21 mouse cellular contexts compared by ENCODE assay signal in genomic region chr10:84885341-84885884, GRCm38 (mm10). TPM values are rescaled to one million over a fixed set of nuclear protein-coding genes. Genes with fewer than 3 reads are reported as not detected.
DNase-seq lines count a peak whose midpoint lies in the region; ATAC-seq and TF ChIP-seq lines count a peak whose summit lies in the region.
"Had no signal": no experiment of that assay in that cellular context is flagged by ENCODE, and none has a peak within 500 bp of the region (broad histone marks: within the 10 kb centered on the region; RNA-seq: fewer than 3 reads in every experiment).

No protein-coding gene starts in this region.

- no peaks in the 10 kb centered on the region for H3K27me3 ChIP-seq in kidney, embryonic 16.5 days (ENCODE audit: insufficient read depth, low read length)
- H3K27me3 ChIP-seq in intestine, postnatal 0 days (replicated peaks; ENCODE audit: control insufficient read depth, insufficient read depth, low read length), result no peaks in the 10 kb centered on the region
- H3K27me3 ChIP-seq in myocyte (ENCODE audit: control insufficient read depth, insufficient read depth, insufficient read length), result no peaks in the 10 kb centered on the region
- H3K27me3 ChIP-seq: embryonic facial prominence, embryonic 15.5 days; Patski had no signal

- peak; percentile 66 for DNase-seq in gastrocnemius, adult 18-20 months (ENCODE audit: low spot score)
- no peak for DNase-seq in gastrocnemius, postnatal 4 days (ENCODE audit: low spot score in 2 of 2)
- no peak for DNase-seq in kidney, adult 11 months
- DNase-seq in adrenal gland, adult 2 months, result no peak
- DNase-seq: adrenal gland, postnatal 10 days; cerebellum, postnatal 25 days; forebrain, postnatal 0 days; lung, adult 2 months; retina, postnatal 1 day; right cerebral cortex, postnatal 4 days; thymus, postnatal 14 days had no signal

- no peak overlapping the region for H3ac ChIP-seq in myocyte (ENCODE audit: control insufficient read depth, insufficient read length)

- H3K27ac ChIP-seq in kidney, embryonic 16.5 days (ENCODE audit: low read length), result peak overlapping the region; percentile 85
- no peak overlapping the region for H3K27ac ChIP-seq in intestine, postnatal 0 days (ENCODE audit: low read depth, low read length)
- H3K27ac ChIP-seq: embryonic facial prominence, embryonic 15.5 days; left cerebral cortex, adult 2 months; midbrain, embryonic 10.5 days had no signal

- TF ChIP-seq CTCF in intestine, postnatal 0 days (IDR thresholded peaks at IDR 0.05; ENCODE audit: low read depth), result no peak

- WGBS in kidney, embryonic 16.5 days, result 40% methylated on average over 5 of the region's 5 CpGs
- WGBS in intestine, postnatal 0 days, result 49% methylated on average over 5 of the region's 5 CpGs

- no peaks in the 10 kb centered on the region for H3K79me2 ChIP-seq in myocyte (ENCODE audit: control insufficient read depth, insufficient read depth)

- H3K9me3 ChIP-seq in kidney, embryonic 16.5 days (ENCODE audit: low read length), result no peaks in the 10 kb centered on the region
- H3K9me3 ChIP-seq in intestine, postnatal 0 days (ENCODE audit: control insufficient read depth), result no peaks in the 10 kb centered on the region
- H3K9me3 ChIP-seq: embryonic facial prominence, embryonic 15.5 days; midbrain, embryonic 10.5 days had no signal

- peak overlapping the region; percentile 46 for H3K4me2 ChIP-seq in kidney, embryonic 16.5 days (replicated peaks; ENCODE audit: low read depth, low read length)
- peak overlapping the region; percentile 63; the same call in 1 of the 2 replicates for H3K4me2 ChIP-seq in intestine, postnatal 0 days (replicated peaks; ENCODE audit: low read depth)
- H3K4me2 ChIP-seq in myocyte (ENCODE audit: low read depth), result peak overlapping the region; percentile 77
- H3K4me2 ChIP-seq: embryonic facial prominence, embryonic 15.5 days; heart, embryonic 11.5 days had no signal

- no peak for TF ChIP-seq POLR2A in myocyte (IDR thresholded peaks at IDR 0.05; ENCODE audit: insufficient read length, low read depth)

- H3K9ac ChIP-seq in kidney, embryonic 16.5 days (replicated peaks; ENCODE audit: low read length), result 0 out of 2 replicates have a peak overlapping the region, but pooled peaks have one; percentile 7
- H3K9ac ChIP-seq in intestine, postnatal 0 days (ENCODE audit: low read depth, low read length), result no peak overlapping the region
- H3K9ac ChIP-seq: embryonic facial prominence, embryonic 15.5 days; forebrain, postnatal 0 days had no signal

- no peaks in the 10 kb centered on the region for H3K36me3 ChIP-seq in kidney, embryonic 16.5 days (ENCODE audit: insufficient read depth, low read length)
- no peaks in the 10 kb centered on the region for H3K36me3 ChIP-seq in intestine, postnatal 0 days (ENCODE audit: control insufficient read depth, insufficient read depth)
- no peaks in the 10 kb centered on the region for H3K36me3 ChIP-seq in myocyte (ENCODE audit: control insufficient read depth, insufficient read depth)
- H3K36me3 ChIP-seq: embryonic facial prominence, embryonic 15.5 days had no signal

- no peak overlapping the region for H3K4me3 ChIP-seq in kidney, embryonic 16.5 days (ENCODE audit: low read length)
- H3K4me3 ChIP-seq in intestine, postnatal 0 days (ENCODE audit: low read depth, low read length), result no peak overlapping the region
- H3K4me3 ChIP-seq in myocyte, result no peak overlapping the region
- H3K4me3 ChIP-seq: embryonic facial prominence, embryonic 15.5 days; left cerebral cortex, adult 2 months; midbrain, embryonic 10.5 days had no signal

- ATAC-seq in kidney, embryonic 16.5 days (ENCODE audit: low FRiP score, low TSS enrichment), result no peak
- ATAC-seq in intestine, postnatal 0 days, result no peak
- no peak for ATAC-seq in monocyte, adult 5-6 weeks (replicated peaks; ENCODE audit: insufficient number of reproducible peaks, low FRiP score, low TSS enrichment, poor library complexity, severe bottlenecking)
- ATAC-seq: CD4-positive, CD25-positive, alpha-beta regulatory T cell, adult 4 months; forebrain, postnatal 0 days had no signal

- H3K4me1 ChIP-seq in kidney, embryonic 16.5 days (ENCODE audit: insufficient read depth, low read length), result peaks cover 19% of the 10 kb centered on the region
- H3K4me1 ChIP-seq in intestine, postnatal 0 days (replicated peaks; ENCODE audit: control insufficient read depth, insufficient read depth, low read length), result peaks cover 6% of the 10 kb centered on the region; the same call in 1 of the 2 replicates
- H3K4me1 ChIP-seq: embryonic facial prominence, embryonic 15.5 days had no signal

TF ChIP-seq in myocyte, 11 proteins besides CTCF, POLR2A, EP300 and RAD21:
- TF ChIP-seq SRF (IDR thresholded peaks at IDR 0.05; ENCODE audit: control insufficient read depth, insufficient read length, low read depth) (no peak), MYOG (IDR thresholded peaks at IDR 0.05; ENCODE audit: control insufficient read depth in 1 of 3, insufficient read depth in 1 of 3, insufficient read length in 2 of 3, low read depth in 2 of 3) (peak in 1 of 3 experiments; percentile 93), E2F4 (IDR thresholded peaks at IDR 0.05; ENCODE audit: insufficient read depth) (no peak), MYOD1 (IDR thresholded peaks at IDR 0.05; ENCODE audit: control insufficient read depth in 1 of 3, insufficient read length in 2 of 3, low read depth in 2 of 3) (peak; percentile 97 to 99 (median 98)), REST (IDR thresholded peaks at IDR 0.05; ENCODE audit: insufficient read depth, insufficient read length) (no peak), TCF3 (IDR thresholded peaks at IDR 0.05; ENCODE audit: insufficient read length, low read depth) (peak; percentile 88), USF1 (IDR thresholded peaks at IDR 0.05; ENCODE audit: low read depth) (no peak), MAX (IDR thresholded peaks at IDR 0.05; ENCODE audit: low read depth) (no peak), POLR2AphosphoS2 (IDR thresholded peaks at IDR 0.05; ENCODE audit: insufficient read length, low read depth) (no peak), CEBPB (IDR thresholded peaks at IDR 0.05; ENCODE audit: insufficient read depth, poor library complexity, severe bottlenecking) (no peak), TCF12 (IDR thresholded peaks at IDR 0.05; ENCODE audit: insufficient read depth, poor library complexity, severe bottlenecking) (peak; percentile 95)

RNA-seq across cellular contexts. Expression of gene Ric8b, which starts 32.0 kb away (rescaled TPM):
- 10 to 100 TPM; 44.8 to 46.4 TPM for total RNA-seq in gastrocnemius, adult 18-20 months (2021)
- total RNA-seq in gastrocnemius, postnatal 4 days (2021), result 10 to 100 TPM; 44.9 to 50.1 TPM
- 26.0 and 27.4 TPM in 2 replicates for polyA plus RNA-seq in kidney, embryonic 16.5 days (2015; fragmentation: Nextera tagmentation; extraction: Ambion mirVana)
- 6.7 and 7.0 TPM in 2 replicates for polyA plus RNA-seq in intestine, postnatal 0 days (2015; fragmentation: Nextera tagmentation; extraction: Ambion mirVana)
- 8.7 TPM for polyA plus RNA-seq in myocyte (2012; fragmentation: generic; extraction: Trizol)
- total RNA-seq in adrenal gland, adult 2 months (2021), result 10 to 100 TPM; 35.8 to 36.2 TPM
- 6.7 TPM in 2 replicates for polyA plus RNA-seq in adrenal gland, adult 2 months (2012; rRNA removed)
- total RNA-seq in monocyte, adult 5-6 weeks (2017), result 25.4 to 32.3 TPM (median 27.0 TPM) in 3 replicates
